Mouse (Mus musculus) heart, embryonic 15.5 days (tissue): ENCODE results near the gene Gins2. TPM values are rescaled to one million over a fixed set of nuclear protein-coding genes. Genes with fewer than 3 reads are reported as not detected.

Experiments used
- ATAC-seq: fragments of 200-750 bp; cut with Nextera tagmentation; replicated peaks from 2 replicates; pipeline ENCODE4 v1.8.0; 2017; ENCODE audit warnings: low read depth, moderate TSS enrichment; ENCODE audit not compliant: insufficient number of reproducible peaks, insufficient read depth, low FRiP score
- H3K27ac ChIP-seq: fragments of 300-500 bp; sonication (generic); 2 replicates; pipeline ENCODE4 v1.5.1; 2015; ENCODE audit warnings: mild to moderate bottlenecking, inconsistent platforms
- H3K27me3 ChIP-seq: fragments of 300-500 bp; sonication (generic); 2 replicates; pipeline ENCODE4 v1.6.1; 2015; ENCODE audit warnings: inconsistent platforms
- H3K36me3 ChIP-seq: fragments of 300-500 bp; sonication (generic); 2 replicates; pipeline ENCODE4 v1.6.1; 2015; ENCODE audit warnings: mild to moderate bottlenecking, inconsistent platforms
- H3K4me1 ChIP-seq: fragments of 300-500 bp; sonication (generic); replicated peaks from 2 replicates; pipeline ENCODE4 v1.6.1; 2015; ENCODE audit warnings: inconsistent platforms
- H3K4me2 ChIP-seq: fragments of 300-500 bp; sonication (generic); 2 replicates; pipeline ENCODE4 v1.6.1; 2015; ENCODE audit warnings: inconsistent platforms, mild to moderate bottlenecking, moderate library complexity
- H3K4me3 ChIP-seq: fragments of 300-500 bp; sonication (generic); 2 replicates; pipeline ENCODE4 v1.5.1; 2015; ENCODE audit warnings: mild to moderate bottlenecking, inconsistent platforms
- H3K9ac ChIP-seq: fragments of 300-500 bp; sonication (generic); 2 replicates; pipeline ENCODE4 v1.6.1; 2015; ENCODE audit warnings: mild to moderate bottlenecking, inconsistent platforms
- H3K9me3 ChIP-seq: fragments of 300-500 bp; sonication (generic); replicated peaks from 2 replicates; pipeline ENCODE4 v1.6.1; 2016; ENCODE audit warnings: inconsistent platforms
- WGBS: fragments of 180-500 bp; shearing (Covaris S2); methylation state at CpG from one replicate; pipeline ENCODE4 v1.1.7; 2015; ENCODE audit warnings: mixed read lengths; 5-methylcytosine and 5-hydroxymethylcytosine counted together
- microRNA-seq: library from miRNA; unstranded; fragments of <30 nt; microRNA quantifications from one replicate; pipeline ENCODE4, GENCODE M21; 2016
- polyA plus RNA-seq: library from polyadenylated mRNA; unstranded; fragments of >200 nt; fragmentation: Nextera tagmentation; extraction: Ambion mirVana; gene quantifications from 2 replicates; pipeline ENCODE4 v1.2.1, GENCODE M21; 2015

Gene Gins2
- polyA plus RNA-seq, 1 experiment from 2014 or later = 43.9 TPM

DNA sequence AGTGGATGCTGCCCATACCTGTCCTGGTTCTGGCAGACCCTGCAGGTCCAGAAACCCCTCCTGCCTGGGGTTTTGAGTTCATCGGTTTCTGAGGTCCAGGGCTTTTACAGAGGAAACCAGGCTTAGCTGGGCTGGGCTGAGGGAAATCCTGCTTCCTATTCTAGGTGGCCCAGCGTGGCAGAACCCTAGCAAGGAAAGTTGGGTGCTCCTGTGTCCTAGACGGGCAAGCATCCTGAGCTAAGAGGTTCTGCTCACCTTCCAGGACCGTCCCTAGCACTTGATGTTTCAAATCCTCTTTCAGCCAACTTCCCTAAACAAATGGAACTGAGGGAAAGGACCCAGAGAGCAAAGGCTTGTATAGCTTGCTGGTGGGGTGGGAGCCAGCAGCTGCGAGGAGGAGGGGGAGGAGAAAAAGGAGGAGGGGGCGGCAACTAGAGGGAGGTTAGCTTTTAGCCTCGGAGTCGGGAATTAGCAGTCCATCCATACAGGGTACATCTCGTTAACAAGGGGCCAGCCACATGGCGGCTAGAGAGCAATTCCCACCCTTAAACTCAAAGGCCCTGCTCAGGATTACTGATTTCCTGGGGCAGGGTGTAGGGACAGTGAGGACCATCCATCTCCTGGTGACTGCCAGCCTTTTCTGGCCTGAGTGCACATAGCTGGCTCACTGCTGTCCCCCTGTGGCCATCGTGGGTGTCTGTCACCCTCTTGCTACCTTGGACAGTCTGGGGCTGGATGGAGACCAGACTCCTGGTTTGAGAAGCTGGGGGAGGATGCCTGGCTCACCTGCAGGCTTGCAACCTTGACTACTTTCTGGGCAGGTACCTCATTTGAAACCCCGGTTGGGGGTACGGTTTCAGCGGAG, 54.4 kb downstream of the Gins2 start:
- Histone ChIP-seq H3K4me2 (peak overlapping the region; percentile 99; the same call in 1 of the 2 replicates), H3K4me1 (peaks cover 86% of the 10 kb centered on the region), H3K27ac (no peak overlapping the region), H3K36me3 (no peaks in the 10 kb centered on the region), H3K9ac (no peak overlapping the region), H3K27me3 (no peaks in the 10 kb centered on the region), H3K9me3 (no peaks in the 10 kb centered on the region), H3K4me3 (no peak overlapping the region)
- 21% methylated on average over 14 of the region's 14 CpGs for WGBS
- ATAC-seq = peak; percentile 14; the same call in 1 of the 2 replicates

DNA sequence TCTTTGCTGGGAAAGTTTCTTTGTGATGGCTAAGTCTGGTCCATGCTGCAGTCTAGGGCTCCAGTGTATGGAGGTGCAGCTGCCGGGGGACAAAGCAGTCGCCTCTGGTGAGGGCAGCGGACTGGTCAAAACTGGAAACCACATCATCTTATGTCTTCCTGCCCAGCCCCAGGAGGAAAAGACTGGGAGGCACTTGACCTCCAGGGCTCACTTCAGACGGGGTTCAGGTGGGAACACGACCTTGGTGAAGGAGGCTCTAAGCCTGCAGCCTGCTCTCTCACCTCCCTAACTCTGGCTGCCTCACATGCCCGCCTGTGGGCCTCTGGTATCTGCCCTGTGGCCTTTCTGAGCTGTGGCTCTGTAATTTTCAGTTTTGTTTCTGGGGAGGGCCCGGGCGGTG, 55.0 kb downstream of the Gins2 start:
- Histone ChIP-seq H3K4me1 (peaks cover 83% of the 10 kb centered on the region), H3K9me3 (no peaks in the 10 kb centered on the region), H3K4me2 (no peak overlapping the region), H3K9ac (no peak overlapping the region), H3K36me3 (no peaks in the 10 kb centered on the region), H3K27ac (no peak overlapping the region), H3K4me3 (no peak overlapping the region), H3K27me3 (no peaks in the 10 kb centered on the region)
- 50% methylated on average over 8 of the region's 8 CpGs for WGBS
- no peak for ATAC-seq

- H3K36me3 ChIP-seq = no peaks in the 10 kb centered on the region
- H3K9me3 ChIP-seq = no peaks in the 10 kb centered on the region
- H3K27me3 ChIP-seq = no peaks in the 10 kb centered on the region
- peaks cover 83% of the 10 kb centered on the region for H3K4me1 ChIP-seq
- 57% methylated on average over 3 of the region's 3 CpGs for WGBS
- no peak for ATAC-seq
- 0 out of 2 replicates have a peak overlapping the region, but pooled peaks have one; percentile 89 for H3K27ac ChIP-seq
- no peak overlapping the region for H3K4me3 ChIP-seq
- no peak overlapping the region for H3K9ac ChIP-seq
- peak overlapping the region; percentile 57; the same call in 1 of the 2 replicates for H3K4me2 ChIP-seq
These were observed 55.7 kb downstream of the Gins2 start for GRCm38 (mm10) chr8:120533380-120533779.

- H3K4me3 ChIP-seq = peak overlapping the region; percentile 23; the same call in 1 of the 2 replicates
- H3K27ac ChIP-seq = peak overlapping the region; percentile 89
- H3K9ac ChIP-seq = 0 out of 2 replicates have a peak overlapping the region, but pooled peaks have one; percentile 4
- no peaks in the 10 kb centered on the region for H3K27me3 ChIP-seq
- peaks cover 83% of the 10 kb centered on the region for H3K4me1 ChIP-seq
- peak overlapping the region; percentile 57 for H3K4me2 ChIP-seq
- no peaks in the 10 kb centered on the region for H3K36me3 ChIP-seq
- WGBS = 15% methylated on average over 29 of the region's 29 CpGs
- no peaks in the 10 kb centered on the region for H3K9me3 ChIP-seq
- ATAC-seq = no peak
These were observed 56.4 kb downstream of the Gins2 start for GRCm38 (mm10) chr8:120532517-120533215.

- 50% methylated on average over 10 of the region's 10 CpGs for WGBS
- Histone ChIP-seq H3K4me1 (peaks cover 84% of the 10 kb centered on the region), H3K4me3 (no peak overlapping the region), H3K9me3 (no peaks in the 10 kb centered on the region), H3K4me2 (peak overlapping the region; percentile 41), H3K27ac (peak overlapping the region; percentile 89), H3K36me3 (no peaks in the 10 kb centered on the region), H3K27me3 (no peaks in the 10 kb centered on the region), H3K9ac (peak overlapping the region; percentile 29)
- no peak for ATAC-seq
These were observed 57.2 kb downstream of the Gins2 start for GRCm38 (mm10) chr8:120531775-120532516.

GRCm38 (mm10) chr8:120530954-120531656, 58.0 kb downstream of the Gins2 start:
- no peak overlapping the region for H3K4me3 ChIP-seq
- H3K4me1 ChIP-seq = peaks cover 84% of the 10 kb centered on the region
- no peaks in the 10 kb centered on the region for H3K9me3 ChIP-seq
- no peaks in the 10 kb centered on the region for H3K36me3 ChIP-seq
- H3K4me2 ChIP-seq = no peak overlapping the region
- H3K9ac ChIP-seq = no peak overlapping the region
- peak overlapping the region; percentile 89 for H3K27ac ChIP-seq
- WGBS = 51% methylated on average over 16 of the region's 16 CpGs
- ATAC-seq = no peak
- H3K27me3 ChIP-seq = no peaks in the 10 kb centered on the region

GRCm38 (mm10) chr8:120529226-120529625, 59.9 kb downstream of the Gins2 start:
- Histone ChIP-seq H3K27ac (no peak overlapping the region), H3K4me2 (no peak overlapping the region), H3K27me3 (no peaks in the 10 kb centered on the region), H3K36me3 (no peaks in the 10 kb centered on the region), H3K4me3 (no peak overlapping the region), H3K9ac (no peak overlapping the region), H3K9me3 (no peaks in the 10 kb centered on the region), H3K4me1 (peaks cover 84% of the 10 kb centered on the region)
- no peak for ATAC-seq
- 47% methylated on average over 7 of the region's 7 CpGs for WGBS

Small RNA genes lying within 50 kb of the gene (microRNA-seq; reads per million reads assigned to microRNA genes)
- gene Mir7687 = not detected

Other genes with a start within 250 kb of the Gins2 start
- gene 1190005I06Rik, start 58.3 kb upstream of the Gins2 start, polyA plus RNA-seq = 3.0 and 4.4 TPM in 2 replicates
- 2.1 and 2.5 TPM in 2 replicates for gene Gm27021, start 78.8 kb upstream of the Gins2 start, polyA plus RNA-seq
- 1,832 and 2,366 TPM in 2 replicates for gene Cox4i1, start 78.9 kb upstream of the Gins2 start, polyA plus RNA-seq
- 144 and 163 TPM in 2 replicates for gene Emc8, start 79.3 kb upstream of the Gins2 start, polyA plus RNA-seq
- gene Irf8, start 147.1 kb upstream of the Gins2 start, polyA plus RNA-seq = 12.6 and 18.9 TPM in 2 replicates